Mouse (Mus musculus) retina, adult 2 months (tissue): ENCODE data around the gene Gemin2.
"Not testable (repeated sequence)": the region's sequence is repeated elsewhere in the genome, so short reads cannot be mapped to it uniquely, and the experiment has no call there.

Experiments
- DNase-seq: peaks from one replicate; pipeline ENCODE4 v3.0.0-alpha.2; 2012; ENCODE audit warnings: low read depth, low spot score

The Gemin2 gene

GRCm38 (mm10) chr12:59013234-59013633, at the start of gene Gemin2:
Gemin2 (plus strand) TSS chr12:59013393.
- DNase-seq = peak; percentile 82

DNA sequence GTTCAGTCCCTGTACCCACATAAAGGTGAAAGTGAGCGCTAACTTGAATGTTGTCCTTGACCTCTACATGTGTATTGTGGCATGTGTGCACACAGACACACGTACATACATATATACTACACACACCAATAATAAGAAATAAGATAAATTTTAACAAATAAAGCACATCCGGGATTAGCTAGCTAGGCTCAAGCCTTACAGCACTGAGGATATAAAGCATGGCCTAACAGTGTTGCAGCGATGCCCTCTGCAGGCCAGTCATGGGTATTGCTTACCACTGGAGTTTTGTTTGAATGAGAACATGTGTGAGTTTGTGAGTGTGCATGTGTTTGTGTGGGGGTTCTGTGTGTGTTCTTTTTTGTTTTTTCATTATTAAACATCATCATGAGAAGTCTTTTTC, 48.6 kb upstream of the Gemin2 start:
- no peak for DNase-seq

- DNase-seq = no peak
Measured at GRCm38 (mm10) chr12:58976966-58977365, 36.2 kb upstream of the Gemin2 start.

GRCm38 (mm10) chr12:58981178-58981661, 32.0 kb upstream of the Gemin2 start:
- not testable (repeated sequence) for DNase-seq

GRCm38 (mm10) chr12:58985766-58986165, 27.4 kb upstream of the Gemin2 start:
- no peak for DNase-seq

GRCm38 (mm10) chr12:59010482-59010881, 2.7 kb upstream of the Gemin2 start:
- DNase-seq = no peak

- no peak for DNase-seq
Measured at GRCm38 (mm10) chr12:59011275-59011843, 1.8 kb upstream of the Gemin2 start.

- peak; percentile 93 for DNase-seq
Measured at GRCm38 (mm10) chr12:59011844-59012709, 1.1 kb upstream of the Gemin2 start, which contains the start of gene Sec23a. Sec23a (minus strand) TSS chr12:59012017.

- no peak for DNase-seq
Measured at GRCm38 (mm10) chr12:59012710-59013091, 492 bp upstream of the Gemin2 start.

DNA sequence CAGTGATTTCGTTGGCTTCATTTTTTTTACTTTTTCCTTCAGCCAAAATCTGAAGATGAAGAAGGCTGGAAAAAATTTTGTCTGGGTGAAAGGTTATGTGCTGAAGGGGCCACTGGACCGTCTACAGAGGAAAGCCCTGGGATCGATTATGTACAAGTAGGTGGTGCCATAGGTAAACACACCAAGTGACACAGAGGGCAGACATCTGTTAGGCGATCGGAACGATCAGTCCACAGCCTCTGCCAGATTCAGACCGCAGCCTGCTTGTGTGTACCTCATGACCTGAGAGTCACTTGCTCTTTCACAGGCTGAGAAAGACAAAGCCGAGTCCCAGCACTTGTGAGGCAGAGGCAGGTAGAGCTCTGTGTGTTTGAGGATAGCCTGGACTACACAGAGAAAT, 4.8 kb downstream of the Gemin2 start:
- DNase-seq = no peak

DNA sequence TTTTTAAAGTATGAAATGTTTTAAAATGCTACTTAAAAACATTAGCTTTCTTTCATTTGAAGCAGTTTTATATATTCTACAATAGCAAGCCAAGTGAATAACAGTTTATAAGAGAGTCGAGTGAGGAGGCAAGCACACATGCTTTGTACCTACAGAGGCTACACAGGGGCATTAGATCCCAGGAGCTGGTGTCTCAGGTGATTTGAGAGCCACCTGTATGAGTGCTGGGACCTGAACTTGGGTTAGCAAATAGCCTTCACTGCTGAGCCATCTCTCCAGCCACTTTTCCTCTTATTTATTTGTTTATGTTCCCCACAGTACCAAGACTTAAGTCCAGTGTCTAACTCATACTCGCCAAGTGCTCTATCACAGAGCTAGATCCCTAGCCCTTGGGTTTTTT, 6.7 kb downstream of the Gemin2 start:
- DNase-seq = no peak

DNA sequence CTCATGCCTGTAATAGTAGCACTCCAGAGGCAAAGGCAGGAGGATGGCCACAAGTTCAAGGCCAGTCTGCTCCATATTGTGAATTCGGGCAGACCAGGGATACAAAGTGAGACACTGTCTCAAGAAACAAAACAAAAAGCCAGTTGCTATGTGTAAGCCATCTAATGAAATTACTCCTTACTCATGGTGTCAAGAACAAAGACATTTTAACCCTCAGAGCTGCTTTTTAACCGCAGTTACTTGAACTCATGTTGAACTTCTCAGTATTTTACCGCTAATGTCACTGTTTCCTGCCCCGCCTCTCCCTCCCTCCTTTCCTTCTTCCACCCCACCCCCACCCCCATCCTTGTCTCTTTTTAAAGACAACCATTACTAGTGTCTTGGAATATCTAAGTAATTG, 8.1 kb downstream of the Gemin2 start:
- no peak for DNase-seq

- no peak for DNase-seq
Measured at GRCm38 (mm10) chr12:59032101-59032500, 18.9 kb downstream of the Gemin2 start.

GRCm38 (mm10) chr12:59039162-59039970, 26.2 kb downstream of the Gemin2 start:
- no peak for DNase-seq

DNA sequence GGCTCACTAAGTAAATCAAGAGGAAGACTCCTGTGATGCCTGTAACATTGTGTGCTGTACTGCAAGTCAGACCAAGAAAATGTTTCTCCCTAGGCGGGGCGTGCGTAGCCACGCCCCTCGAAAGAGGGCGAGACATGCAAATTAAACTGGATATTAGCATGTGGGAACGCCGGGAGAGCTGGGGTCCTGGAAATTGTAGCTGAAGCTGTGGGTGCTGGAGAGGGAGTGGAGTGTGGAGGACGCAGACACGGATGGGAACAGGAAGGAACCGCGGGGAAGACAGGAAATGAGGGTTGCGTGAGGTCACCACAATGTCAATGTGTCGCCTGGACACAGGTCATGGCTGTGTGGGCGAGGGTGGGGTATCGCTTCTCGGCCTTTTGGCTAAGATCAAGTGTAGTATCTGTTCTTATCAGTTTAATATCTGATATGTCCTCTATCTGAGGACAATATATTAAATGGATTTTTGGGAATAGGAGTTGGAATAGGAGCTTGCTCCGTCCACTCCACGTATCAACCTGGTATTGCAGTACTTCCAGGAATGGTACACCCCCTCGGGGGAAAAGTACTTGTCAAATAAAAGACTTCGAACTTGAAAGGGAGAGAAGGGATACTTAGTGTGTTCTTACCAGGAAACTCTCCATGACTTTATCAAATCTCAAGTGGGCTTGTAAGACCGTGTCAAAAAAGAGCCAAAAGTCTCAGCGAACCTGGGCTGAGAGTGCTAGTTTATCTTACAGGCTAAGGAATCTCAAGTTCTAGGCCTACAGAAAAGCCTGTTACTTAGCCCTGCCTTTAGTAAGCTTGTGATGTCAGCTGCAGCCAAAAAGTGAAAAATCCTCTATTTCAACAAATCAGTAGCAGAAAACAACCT, 27.0 kb downstream of the Gemin2 start:
- DNase-seq = no peak

- DNase-seq = no peak
Measured at GRCm38 (mm10) chr12:59040851-59041250, 27.7 kb downstream of the Gemin2 start.

GRCm38 (mm10) chr12:59052470-59052869, 39.3 kb downstream of the Gemin2 start:
- DNase-seq = no peak

DNA sequence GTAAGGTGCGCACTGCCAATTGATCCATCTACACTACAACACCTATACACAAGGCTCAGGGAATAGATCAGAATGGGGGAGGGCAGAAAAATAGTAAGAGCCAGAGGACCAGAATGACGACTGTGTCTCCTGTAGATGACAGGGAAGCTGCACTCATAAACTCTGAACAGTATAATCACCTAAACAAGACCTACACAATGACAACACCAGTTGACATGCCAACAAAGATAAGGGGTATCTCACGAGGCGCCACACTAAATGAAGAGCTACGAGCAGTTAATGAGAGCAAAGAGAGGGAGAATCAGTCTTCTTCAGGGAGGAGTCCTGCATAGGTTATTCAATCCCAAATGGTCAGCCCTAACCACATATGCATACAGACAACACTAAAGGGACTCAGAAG, 40.0 kb downstream of the Gemin2 start:
- DNase-seq = no peak

DNA sequence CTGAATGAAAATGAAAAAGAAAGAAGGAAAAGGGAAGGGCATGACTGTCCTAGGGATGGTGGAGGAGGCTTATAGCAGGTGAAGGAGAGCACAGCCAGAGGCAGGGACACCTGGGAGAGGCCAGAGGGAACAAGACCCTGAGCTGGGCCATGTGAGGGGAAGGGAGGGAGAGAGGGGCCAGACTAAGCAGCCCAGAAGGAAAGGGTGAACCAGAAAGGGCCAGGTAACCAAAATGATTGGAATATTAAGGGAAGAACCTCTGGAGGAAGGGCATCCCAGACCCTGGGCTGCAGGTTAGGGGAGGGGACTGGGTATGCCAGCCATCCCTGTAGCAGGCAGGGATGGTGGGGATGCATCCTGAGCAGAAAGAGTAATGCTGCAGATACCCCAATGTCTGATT, 40.8 kb downstream of the Gemin2 start:
- DNase-seq = no peak

DNA sequence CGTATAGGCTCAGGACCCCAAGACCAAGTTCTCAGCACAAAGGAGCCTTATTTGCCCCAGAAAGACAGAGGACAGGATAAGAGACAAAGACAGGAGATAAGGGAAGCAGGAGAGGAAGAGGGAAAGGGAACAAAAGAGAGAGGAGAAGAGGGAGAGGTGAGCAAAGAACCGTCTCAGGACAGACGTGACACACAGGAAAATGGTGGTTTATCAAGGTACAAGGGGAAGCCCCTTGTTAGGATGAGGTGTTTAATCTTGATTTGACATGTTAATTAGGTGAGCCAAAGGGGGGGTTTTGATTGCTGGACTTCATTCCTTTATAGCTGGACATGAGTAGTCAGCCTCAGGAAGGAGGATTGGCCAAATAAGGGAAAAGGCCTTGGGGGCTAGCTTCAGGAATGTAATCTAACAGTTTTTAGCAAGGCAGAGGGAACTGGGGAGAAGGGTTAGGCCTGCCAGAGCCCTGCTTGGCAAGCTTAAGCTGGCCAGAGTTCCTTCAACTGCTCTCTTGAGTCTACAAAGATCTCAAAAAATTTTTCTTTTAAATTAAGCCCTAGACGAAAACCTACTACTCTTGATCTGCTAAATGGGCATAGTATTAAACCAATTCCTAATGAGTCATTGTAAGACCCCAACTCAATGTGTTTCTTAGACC, 42.1 kb downstream of the Gemin2 start:
- no peak for DNase-seq

DNA sequence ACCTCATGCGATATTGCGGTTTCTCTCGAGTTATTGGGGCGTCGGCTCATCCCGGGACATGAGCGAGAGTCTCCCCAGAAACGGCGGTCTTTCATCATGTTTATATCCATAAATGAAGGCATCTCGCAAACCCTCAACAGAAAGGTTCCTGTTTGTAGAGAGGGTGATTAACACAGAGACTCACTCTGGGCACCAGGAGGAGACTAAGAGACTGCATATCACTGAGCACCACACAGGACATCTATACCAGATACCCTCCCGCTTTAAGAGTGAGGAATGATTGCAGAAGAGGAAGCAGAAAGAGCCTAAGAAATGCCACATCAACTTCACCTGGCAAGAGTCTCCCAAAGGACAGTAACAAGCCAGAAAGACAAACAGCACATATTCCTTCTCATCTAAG, 43.0 kb downstream of the Gemin2 start:
- DNase-seq = no peak
